Mouse (Mus musculus): ENCODE measurements around the gene Zfp454.

The Zfp454 gene

DNA sequence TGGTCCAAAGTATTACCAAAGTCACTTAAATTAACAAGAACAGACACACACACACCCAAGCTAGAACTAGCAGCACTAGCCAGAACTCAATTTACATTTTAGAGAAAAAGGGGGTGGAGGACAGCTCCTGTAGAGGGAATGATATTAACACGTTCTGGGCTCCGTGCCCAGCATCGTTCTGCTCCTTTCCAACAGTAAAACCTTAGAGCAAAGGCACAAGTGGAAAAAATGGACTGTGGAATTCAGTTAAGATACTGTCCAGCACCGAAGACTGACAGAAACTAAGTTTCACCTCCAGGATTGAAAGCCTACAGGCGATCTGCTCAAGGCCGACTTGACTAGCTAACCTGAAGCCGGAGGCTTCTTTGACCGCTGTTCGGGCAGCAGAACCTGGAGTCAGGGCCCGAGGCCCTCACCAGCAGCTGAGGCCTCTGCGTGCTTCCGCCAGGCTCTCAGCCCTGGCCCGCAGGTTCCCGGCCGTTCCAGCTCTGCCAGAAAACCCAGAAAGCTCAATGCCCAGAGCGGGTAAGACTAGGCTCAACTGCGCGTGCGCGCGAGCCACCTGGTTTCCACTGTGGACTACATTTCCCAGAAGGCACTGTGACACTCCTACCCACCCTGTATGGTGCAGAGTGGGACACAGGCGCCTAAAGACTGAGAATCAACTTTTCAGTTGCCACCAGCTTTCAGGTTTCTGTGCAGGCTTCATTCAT lies 46.3 kb downstream of the Zfp454 start, which contains the start of gene Zfp879:
Zfp879 (minus strand) TSS at position 530 of the 713 bp plus-strand sequence.
- peak; percentile 85 for DNase-seq (ENCODE audit: low read depth, low spot score)

DNA sequence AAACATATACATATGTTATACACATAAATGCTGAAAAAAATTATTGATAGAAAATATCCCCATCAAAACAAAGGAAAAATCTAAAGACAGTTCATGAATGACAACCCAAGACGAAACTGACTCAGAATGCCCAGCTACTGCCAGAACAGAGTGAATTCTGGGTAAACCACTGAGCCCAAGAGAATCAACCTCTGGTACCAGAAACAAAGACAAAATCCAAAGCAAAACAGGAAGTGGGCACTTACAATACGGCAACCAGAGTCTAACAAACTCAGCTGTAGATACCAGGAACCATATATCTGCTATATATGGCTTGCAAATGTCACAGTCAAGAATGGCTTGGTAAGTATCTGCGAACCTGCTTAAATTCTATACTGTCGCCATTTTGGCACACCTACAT lies 51.7 kb downstream of the Zfp454 start:
- DNase-seq (ENCODE audit: low read depth, low spot score) = no peak

- DNase-seq (ENCODE audit: low read depth, low spot score) = peak; percentile 59
Observed at GRCm38 (mm10) chr11:50827010-50827953, 60.2 kb downstream of the Zfp454 start, which contains the start of gene Zfp354c. Gene Zfp354c, minus strand, starts transcription at chr11:50827724.

GRCm38 (mm10) chr11:50826214-50826613 lies 61.2 kb downstream of the Zfp454 start:
- DNase-seq (ENCODE audit: low read depth, low spot score) = no peak

All from retina, postnatal 7 days (tissue).